Mouse (Mus musculus) hindbrain, embryonic 14.5 days (tissue): ENCODE results near the gene Zdhhc5. TPM values are rescaled to one million over a fixed set of nuclear protein-coding genes. Genes with fewer than 3 reads are reported as not detected.

ENCODE experiments used
- ATAC-seq: fragments of 200-750 bp; cut with Nextera tagmentation; 2 replicates; pipeline ENCODE4 v1.8.0; 2017; ENCODE audit warnings: moderate number of reproducible peaks, mild to moderate bottlenecking, moderate TSS enrichment, moderate library complexity; ENCODE audit not compliant: low FRiP score
- DNase-seq: peaks from one replicate; pipeline ENCODE4 v3.0.0-alpha.2; 2015; ENCODE audit warnings: low spot score
- H3K27ac ChIP-seq: fragments of 300-500 bp; sonication (generic); 2 replicates; pipeline ENCODE4 v1.5.1; 2014; ENCODE audit warnings: mild to moderate bottlenecking, moderate library complexity
- H3K27me3 ChIP-seq: fragments of 300-500 bp; sonication (generic); 2 replicates; pipeline ENCODE4 v1.6.1; 2014; ENCODE audit warnings: mild to moderate bottlenecking, low read length, mixed read lengths; ENCODE audit not compliant: control insufficient read depth, insufficient read depth
- H3K36me3 ChIP-seq: fragments of 300-500 bp; sonication (generic); replicated peaks from 2 replicates; pipeline ENCODE4 v1.6.1; 2014; ENCODE audit not compliant: control insufficient read depth, insufficient read depth
- H3K4me1 ChIP-seq: fragments of 300-500 bp; sonication (generic); replicated peaks from 2 replicates; pipeline ENCODE4 v1.6.1; 2014; ENCODE audit warnings: antibody characterized with exemption, low read length, mixed read lengths; ENCODE audit not compliant: control insufficient read depth, insufficient read depth
- H3K4me2 ChIP-seq: fragments of 300-500 bp; sonication (generic); replicated peaks from 2 replicates; pipeline ENCODE4 v1.6.1; 2014; ENCODE audit warnings: mild to moderate bottlenecking, moderate library complexity
- H3K4me3 ChIP-seq: fragments of 300-500 bp; sonication (generic); replicated peaks from 2 replicates; pipeline ENCODE4 v1.5.1; 2014; ENCODE audit warnings: mild to moderate bottlenecking, low read length
- H3K9ac ChIP-seq: fragments of 300-500 bp; sonication (generic); 2 replicates; pipeline ENCODE4 v1.6.1; 2014
- H3K9me3 ChIP-seq: fragments of 300-500 bp; sonication (generic); 2 replicates; pipeline ENCODE4 v1.6.1; 2016; ENCODE audit warnings: low read length; ENCODE audit not compliant: control insufficient read depth
- WGBS: fragments of 180-500 bp; shearing (Covaris S2); extraction: QIAGEN DNeasy Blood & Tissue Kit; methylation state at CpG from one replicate; pipeline ENCODE4 v1.1.7; 2014; 5-methylcytosine and 5-hydroxymethylcytosine counted together
- polyA plus RNA-seq: library from polyadenylated mRNA; unstranded; fragments of >200 nt; fragmentation: Nextera tagmentation; extraction: Ambion mirVana; gene quantifications from 2 replicates; pipeline ENCODE4 v1.2.1, GENCODE M21; 2014

The Zdhhc5 gene
- 21.9 and 22.5 TPM in 2 replicates for polyA plus RNA-seq

DNA sequence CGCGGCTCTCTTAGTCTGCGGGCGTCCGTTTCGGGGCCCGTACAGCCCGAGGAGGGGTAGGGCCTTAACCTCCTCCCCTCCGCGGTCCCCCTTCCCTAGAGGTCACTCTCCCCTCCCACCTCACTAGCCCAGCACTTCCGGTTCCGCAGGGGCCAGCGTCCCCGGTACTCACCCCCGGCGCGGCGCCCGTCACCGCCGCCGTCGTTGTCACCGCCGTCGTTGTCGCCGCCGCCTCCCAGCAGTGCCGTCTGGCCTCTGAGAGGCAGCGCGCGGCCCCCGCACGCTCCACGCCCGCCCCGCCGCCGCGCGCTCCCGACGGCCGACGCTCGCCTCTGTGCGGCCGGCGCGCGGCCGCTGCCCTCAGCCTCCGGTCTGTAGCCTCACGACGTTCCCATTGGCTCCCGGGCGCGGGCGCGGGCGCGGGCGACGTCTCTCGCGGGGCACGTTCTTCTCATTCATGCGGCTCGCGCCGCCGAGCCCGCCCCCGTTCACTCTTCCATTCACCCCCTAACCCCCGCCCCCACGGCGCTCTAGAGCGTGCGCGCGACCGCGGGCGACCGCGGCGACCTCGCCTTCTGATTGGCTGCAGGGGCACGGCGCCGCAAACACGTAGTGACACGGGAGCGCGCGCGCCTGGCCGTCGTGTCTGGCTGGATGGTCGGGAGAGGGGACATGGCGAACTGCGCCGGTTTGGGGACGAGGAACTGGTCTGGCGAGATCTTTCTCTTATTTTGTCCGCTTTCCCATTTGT, at the start of gene Zdhhc5:
TSS of gene Zdhhc5 (minus strand) at position 370 of the 751 bp plus-strand sequence.
- Histone ChIP-seq H3K4me3 (peak within 1 kb of the TSS; percentile 98), H3K9me3 (no peaks in the 10 kb centered on the region), H3K9ac (peak within 1 kb of the TSS; percentile 96), H3K36me3 (peaks cover 13% of the 10 kb centered on the region), H3K4me2 (peak within 1 kb of the TSS; percentile 89), H3K4me1 (peaks cover 16% of the 10 kb centered on the region), H3K27ac (peak within 1 kb of the TSS; percentile 95), H3K27me3 (no peaks in the 10 kb centered on the region)
- peak; percentile 98 for ATAC-seq
- under 1% methylated on average over 96 of the region's 107 CpGs for WGBS
- DNase-seq = peak; percentile 97

DNA sequence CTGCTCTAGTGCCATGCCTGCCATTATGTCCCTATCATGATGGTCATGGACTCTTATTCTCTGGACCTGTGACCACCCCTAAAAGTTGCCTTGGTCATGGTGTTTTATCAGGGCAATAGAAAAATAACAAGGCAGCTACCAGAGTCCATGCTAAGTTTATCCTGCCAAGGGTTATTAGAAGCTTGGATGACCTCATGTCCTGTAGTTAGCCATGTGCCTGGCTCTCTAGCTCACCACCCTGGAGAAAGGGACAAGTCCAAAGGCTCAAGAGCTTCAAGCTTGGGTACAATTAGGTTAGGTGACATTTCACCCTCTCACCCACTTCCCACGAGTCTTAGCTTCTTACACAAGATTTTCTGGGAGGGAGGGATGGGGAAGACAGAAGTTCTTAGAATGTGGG, 47.8 kb upstream of the Zdhhc5 start:
- H3K4me3 ChIP-seq = no peak overlapping the region
- H3K9me3 ChIP-seq = no peaks in the 10 kb centered on the region
- no peak overlapping the region for H3K27ac ChIP-seq
- ATAC-seq = no peak
- H3K27me3 ChIP-seq = no peaks in the 10 kb centered on the region
- H3K36me3 ChIP-seq = peaks cover 5% of the 10 kb centered on the region; the same call in 1 of the 2 replicates
- no peaks in the 10 kb centered on the region for H3K4me1 ChIP-seq
- no peak overlapping the region for H3K9ac ChIP-seq
- 56% methylated on average over 1 of the region's 1 CpGs for WGBS
- no peak for DNase-seq
- no peak overlapping the region for H3K4me2 ChIP-seq

DNA sequence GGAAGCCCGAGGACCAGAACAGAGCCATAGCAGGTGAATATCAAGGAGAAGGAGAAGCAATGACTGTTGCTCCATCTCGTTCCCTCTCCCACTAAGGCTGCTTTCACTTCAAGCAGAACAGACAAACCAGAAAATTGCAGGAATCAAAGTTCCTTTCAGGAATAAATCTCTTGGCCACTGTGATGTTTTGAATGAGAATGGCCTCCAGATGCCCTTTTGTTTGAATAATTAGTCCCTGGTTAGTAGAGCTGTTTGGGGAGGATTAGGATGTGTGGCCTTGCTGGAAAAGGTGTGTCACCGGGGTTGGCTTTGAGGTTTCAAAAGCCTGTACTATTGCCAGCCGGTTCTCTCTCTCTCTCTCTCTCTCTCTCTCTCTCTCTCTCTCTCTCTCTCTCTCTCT, 47.3 kb upstream of the Zdhhc5 start:
- no peaks in the 10 kb centered on the region for H3K4me1 ChIP-seq
- DNase-seq (no peak), ATAC-seq (no peak)
- H3K9me3 ChIP-seq = no peaks in the 10 kb centered on the region
- H3K27me3 ChIP-seq = no peaks in the 10 kb centered on the region
- no peak overlapping the region for H3K9ac ChIP-seq
- WGBS = 55% methylated on average over 4 of the region's 4 CpGs
- peaks cover 5% of the 10 kb centered on the region; the same call in 1 of the 2 replicates for H3K36me3 ChIP-seq
- H3K4me2 ChIP-seq = no peak overlapping the region
- H3K4me3 ChIP-seq = no peak overlapping the region
- H3K27ac ChIP-seq = no peak overlapping the region

DNA sequence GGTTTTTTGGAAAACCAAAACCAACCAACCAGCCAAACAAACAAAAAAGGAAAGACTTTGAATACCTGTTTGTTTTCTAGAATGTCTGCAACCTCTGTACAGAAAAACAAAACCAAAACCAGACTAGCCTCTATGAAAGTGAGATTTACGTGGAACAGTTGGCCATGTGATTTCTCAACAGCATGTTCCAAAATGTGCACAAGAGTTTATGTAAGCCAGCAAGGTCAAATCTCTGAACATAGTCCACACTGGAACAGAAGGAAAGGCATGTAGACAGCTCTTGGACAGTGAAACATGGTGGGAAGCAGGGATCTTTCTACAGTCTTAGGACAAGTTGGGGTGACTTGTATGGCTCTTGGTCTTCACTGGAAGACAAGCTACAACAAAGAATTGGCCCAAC, 46.9 kb upstream of the Zdhhc5 start:
- H3K27ac ChIP-seq = no peak overlapping the region
- H3K4me2 ChIP-seq = no peak overlapping the region
- DNase-seq (no peak), ATAC-seq (no peak)
- H3K36me3 ChIP-seq = peaks cover 5% of the 10 kb centered on the region; the same call in 1 of the 2 replicates
- H3K9ac ChIP-seq = no peak overlapping the region
- no peaks in the 10 kb centered on the region for H3K27me3 ChIP-seq
- H3K9me3 ChIP-seq = no peaks in the 10 kb centered on the region
- WGBS = 95% methylated on average over 1 of the region's 1 CpGs
- H3K4me1 ChIP-seq = no peaks in the 10 kb centered on the region
- no peak overlapping the region for H3K4me3 ChIP-seq

DNA sequence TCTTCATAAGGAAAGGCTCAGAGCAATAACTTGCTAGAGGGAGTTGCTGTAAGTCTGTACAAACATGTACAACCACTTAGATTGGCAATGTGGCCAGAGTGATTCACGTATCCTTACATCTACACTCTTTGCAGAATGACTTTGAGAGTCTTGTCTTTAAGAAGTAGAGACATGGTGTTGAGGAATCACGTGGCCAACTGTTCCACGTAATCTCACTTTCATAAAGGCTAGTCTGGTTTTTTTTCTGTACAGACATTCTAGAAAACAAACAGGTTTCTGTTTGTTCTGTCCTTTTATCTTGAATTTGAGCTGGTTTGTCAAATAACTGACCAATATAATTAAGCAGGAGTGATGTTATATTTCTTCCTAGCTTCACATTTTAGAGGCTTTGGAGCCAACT, 46.3 kb upstream of the Zdhhc5 start:
- Histone ChIP-seq H3K36me3 (peaks cover 5% of the 10 kb centered on the region; the same call in 1 of the 2 replicates), H3K27ac (no peak overlapping the region), H3K9ac (no peak overlapping the region), H3K4me3 (no peak overlapping the region), H3K27me3 (no peaks in the 10 kb centered on the region), H3K4me1 (no peaks in the 10 kb centered on the region), H3K9me3 (no peaks in the 10 kb centered on the region), H3K4me2 (no peak overlapping the region)
- WGBS = 91% methylated on average over 3 of the region's 3 CpGs
- DNase-seq = no peak
- no peak for ATAC-seq

DNA sequence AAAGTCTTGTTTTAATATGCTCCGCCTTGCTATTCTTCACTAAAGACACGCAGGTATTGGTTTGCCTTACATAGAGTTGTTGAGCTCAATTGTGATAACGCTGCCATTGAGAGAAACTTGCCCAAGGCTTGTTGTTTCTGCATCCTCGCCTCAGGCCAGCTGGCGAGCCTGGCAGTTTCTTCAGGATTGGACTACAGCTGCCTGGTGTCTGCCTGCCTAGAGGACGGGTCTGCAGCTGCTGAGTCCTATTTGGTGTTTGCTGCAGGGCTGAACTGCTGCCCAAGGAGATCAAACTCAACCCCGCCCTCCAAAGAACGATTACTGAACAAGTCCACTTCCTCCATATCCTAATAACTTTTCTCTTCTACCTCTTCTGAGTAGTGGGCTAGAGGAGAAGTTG, 45.8 kb upstream of the Zdhhc5 start:
- 71% methylated on average over 8 of the region's 8 CpGs for WGBS
- ATAC-seq = no peak

DNA sequence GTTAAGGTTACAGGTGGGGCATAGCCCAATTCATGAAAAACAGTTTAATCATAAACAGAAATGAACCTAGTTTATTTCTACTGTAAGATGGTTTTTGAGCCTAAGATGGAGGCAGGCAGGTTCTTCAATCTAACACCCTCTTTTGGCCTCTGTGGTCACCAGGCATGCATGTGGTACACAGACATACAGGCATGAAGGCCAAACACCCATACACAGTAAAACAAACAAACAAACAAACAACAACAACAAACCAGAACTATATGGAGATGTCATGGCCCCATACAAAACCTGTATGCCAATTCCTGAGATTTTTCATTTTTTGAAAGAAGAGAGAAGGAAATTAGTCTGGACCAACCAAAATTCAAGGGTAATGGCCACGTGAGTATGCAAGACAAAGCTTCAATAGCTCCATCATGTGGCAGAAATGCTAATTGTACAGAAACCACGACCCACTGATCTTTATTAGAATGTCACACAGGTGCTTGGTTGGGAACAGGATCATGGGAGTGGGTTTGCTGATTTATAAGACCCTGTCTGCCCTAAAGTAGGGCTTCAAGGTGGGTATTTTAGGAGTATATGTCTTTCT, 43.7 kb upstream of the Zdhhc5 start:
- DNase-seq (peak; percentile 64), ATAC-seq (peak; percentile 60; the same call in 1 of the 2 replicates)
- no peak overlapping the region for H3K9ac ChIP-seq
- no peak overlapping the region for H3K27ac ChIP-seq
- whole genome bisulfite sequencing = 1% methylated on average over 2 of the region's 2 CpGs
- H3K36me3 ChIP-seq = no peaks in the 10 kb centered on the region
- no peak overlapping the region for H3K4me2 ChIP-seq
- H3K9me3 ChIP-seq = no peaks in the 10 kb centered on the region
- H3K27me3 ChIP-seq = no peaks in the 10 kb centered on the region
- no peaks in the 10 kb centered on the region for H3K4me1 ChIP-seq
- H3K4me3 ChIP-seq = no peak overlapping the region

More for the DNA sequence above, 45.8 kb upstream of the Zdhhc5 start:
- no peaks in the 10 kb centered on the region for H3K27me3 ChIP-seq
- no peak overlapping the region for H3K4me3 ChIP-seq
- no peak overlapping the region for H3K9ac ChIP-seq
- H3K4me2 ChIP-seq = no peak overlapping the region
- no peaks in the 10 kb centered on the region for H3K4me1 ChIP-seq
- H3K27ac ChIP-seq = no peak overlapping the region
- no peak for DNase-seq
- H3K9me3 ChIP-seq = no peaks in the 10 kb centered on the region
- peaks cover 5% of the 10 kb centered on the region; the same call in 1 of the 2 replicates for H3K36me3 ChIP-seq

DNA sequence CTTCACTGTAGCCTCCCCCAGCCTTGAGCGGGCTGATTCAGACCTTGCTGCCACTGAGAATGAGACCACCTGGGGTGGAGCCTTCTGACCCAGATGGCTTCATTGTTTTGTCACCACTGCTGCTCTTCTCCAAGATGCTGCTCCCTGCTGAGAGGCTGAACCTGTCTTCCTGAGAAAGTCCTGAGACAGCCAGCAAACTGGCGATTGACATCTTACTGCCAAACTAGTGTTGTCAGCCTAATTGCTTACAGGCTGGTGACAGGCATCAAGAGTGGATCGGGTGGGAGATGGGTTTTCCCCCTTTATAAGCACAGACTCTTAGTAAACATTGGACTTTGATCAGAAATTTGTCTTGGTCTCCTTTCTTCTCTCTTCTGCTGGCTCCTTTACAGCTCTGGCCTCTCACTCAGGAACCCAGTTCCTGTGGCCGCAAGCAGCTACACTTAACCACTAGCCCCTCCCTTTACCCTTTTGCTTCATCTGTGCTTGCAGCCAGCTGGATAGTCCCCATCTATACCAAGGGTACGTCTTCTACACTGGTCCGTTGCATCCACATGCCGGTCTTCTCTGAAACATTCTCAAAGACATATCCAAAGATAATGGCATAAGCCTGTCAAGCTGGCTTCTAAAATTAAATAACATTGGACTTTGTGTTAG, 42.2 kb upstream of the Zdhhc5 start:
- no peak for DNase-seq

DNA sequence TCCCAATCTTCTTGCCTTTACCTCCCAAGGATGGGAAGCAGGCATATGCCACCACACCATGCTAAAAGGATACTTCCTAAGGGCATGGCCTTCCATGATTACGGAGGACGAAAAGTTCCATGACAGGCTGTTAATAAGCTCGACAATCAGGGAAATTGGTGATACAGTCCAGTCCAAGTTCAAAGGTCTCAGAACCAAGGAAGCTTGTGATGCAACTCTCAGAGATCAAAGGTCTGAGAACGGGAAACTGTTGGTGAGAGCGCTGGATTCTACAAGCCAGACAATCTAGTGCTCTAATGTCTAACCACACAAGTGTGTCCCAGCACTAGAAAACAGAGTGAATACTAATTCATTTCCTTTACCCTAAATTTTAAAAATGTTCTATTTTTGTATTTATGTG, 41.3 kb upstream of the Zdhhc5 start:
- 87% methylated on average over 5 of the region's 5 CpGs for WGBS
- H3K4me1 ChIP-seq = no peaks in the 10 kb centered on the region
- H3K4me3 ChIP-seq = no peak overlapping the region
- no peak overlapping the region for H3K27ac ChIP-seq
- no peaks in the 10 kb centered on the region for H3K9me3 ChIP-seq
- no peaks in the 10 kb centered on the region for H3K36me3 ChIP-seq
- H3K4me2 ChIP-seq = no peak overlapping the region
- H3K9ac ChIP-seq = no peak overlapping the region
- no peak for DNase-seq
- no peaks in the 10 kb centered on the region for H3K27me3 ChIP-seq
- no peak for ATAC-seq

More for the DNA sequence above, 42.2 kb upstream of the Zdhhc5 start:
- Histone ChIP-seq H3K27me3 (no peaks in the 10 kb centered on the region), H3K4me3 (no peak overlapping the region), H3K9me3 (no peaks in the 10 kb centered on the region), H3K4me1 (no peaks in the 10 kb centered on the region), H3K36me3 (no peaks in the 10 kb centered on the region), H3K9ac (no peak overlapping the region), H3K4me2 (no peak overlapping the region), H3K27ac (no peak overlapping the region)
- ATAC-seq = no peak
- WGBS = 59% methylated on average over 7 of the region's 7 CpGs
